Mouse (Mus musculus) skeletal muscle tissue, adult 2 months (tissue): Measurements from ENCODE around the gene Mageb4.
"Not testable (repeated sequence)": the region's sequence is repeated elsewhere in the genome, so short reads cannot be mapped to it uniquely, and the experiment has no call there.

Experiments
- DNase-seq: peaks from one replicate; pipeline ENCODE4 v3.0.0-alpha.2; 2012; ENCODE audit warnings: low read depth, low spot score

Mageb4 gene

GRCm38 (mm10) chrX:86304993-86305392 is at the start of gene Mageb4:
TSS of gene Mageb4 (minus strand) at chrX:86305093.
- not testable (repeated sequence) for DNase-seq

GRCm38 (mm10) chrX:86284597-86284996 is 20.3 kb downstream of the Mageb4 start:
- DNase-seq = not testable (repeated sequence)

- not testable (repeated sequence) for DNase-seq
Observed at GRCm38 (mm10) chrX:86245950-86246349, 58.9 kb downstream of the Mageb4 start.

DNA sequence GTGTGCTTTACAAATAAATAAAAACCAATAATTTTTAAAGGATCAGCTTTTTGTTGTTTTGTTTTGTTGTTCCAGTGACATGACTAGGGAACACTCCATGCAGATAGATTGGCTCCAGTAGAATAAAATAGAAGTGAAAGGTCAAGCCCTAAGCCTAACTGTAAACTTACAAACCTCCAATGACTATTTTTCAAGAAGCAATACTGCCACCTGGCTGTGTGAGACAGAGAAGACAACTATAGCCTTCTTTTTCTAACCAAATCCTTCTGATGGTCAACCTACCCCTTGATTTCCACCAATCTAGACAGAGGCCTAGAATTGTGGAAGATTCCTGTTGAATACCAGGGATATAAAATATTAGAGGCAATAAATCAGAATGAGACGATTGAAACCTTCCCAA is 67.6 kb downstream of the Mageb4 start:
- DNase-seq = no peak
